Mouse (Mus musculus) forebrain, embryonic 16.5 days (tissue): ENCODE measurements around the gene Ctns. TPM values are rescaled to one million over a fixed set of nuclear protein-coding genes. Genes with fewer than 3 reads are reported as not detected.

Experiments used
- ATAC-seq: fragments of 200-750 bp; cut with Nextera tagmentation; 2 replicates; pipeline ENCODE4 v1.8.0; 2017; ENCODE audit warnings: mild to moderate bottlenecking, moderate library complexity
- H3K27ac ChIP-seq: fragments of 300-500 bp; sonication (generic); 2 replicates; pipeline ENCODE4 v1.5.1; 2014; ENCODE audit warnings: low read length, control low read depth
- H3K27me3 ChIP-seq: fragments of 300-500 bp; sonication (generic); replicated peaks from 2 replicates; pipeline ENCODE4 v1.6.1; 2014; ENCODE audit warnings: low read length; ENCODE audit not compliant: control insufficient read depth, insufficient read depth
- H3K36me3 ChIP-seq: fragments of 300-500 bp; sonication (generic); 2 replicates; pipeline ENCODE4 v1.6.1; 2014; ENCODE audit not compliant: control insufficient read depth, insufficient read depth
- H3K4me1 ChIP-seq: fragments of 300-500 bp; sonication (generic); replicated peaks from 2 replicates; pipeline ENCODE4 v1.6.1; 2014; ENCODE audit warnings: low read length; ENCODE audit not compliant: control insufficient read depth, insufficient read depth
- H3K4me2 ChIP-seq: fragments of 300-500 bp; sonication (generic); 2 replicates; pipeline ENCODE4 v1.6.1; 2014; ENCODE audit warnings: mild to moderate bottlenecking, low read length, control low read depth
- H3K4me3 ChIP-seq: fragments of 300-500 bp; sonication (generic); replicated peaks from 2 replicates; pipeline ENCODE4 v1.5.1; 2014; ENCODE audit warnings: mild to moderate bottlenecking, low read length, control low read depth
- H3K9ac ChIP-seq: fragments of 300-500 bp; sonication (generic); replicated peaks from 2 replicates; pipeline ENCODE4 v1.6.1; 2014; ENCODE audit warnings: low read depth, low read length, control low read depth
- H3K9me3 ChIP-seq: fragments of 300-500 bp; sonication (generic); 2 replicates; pipeline ENCODE4 v1.6.1; 2016; ENCODE audit warnings: low read length; ENCODE audit not compliant: control insufficient read depth
- WGBS: fragments of 180-500 bp; shearing (Covaris S2); extraction: QIAGEN DNeasy Blood & Tissue Kit; methylation state at CpG from one replicate; pipeline ENCODE4 v1.1.7; 2014; 5-methylcytosine and 5-hydroxymethylcytosine counted together
- polyA plus RNA-seq: library from polyadenylated mRNA; unstranded; fragments of >200 nt; fragmentation: Nextera tagmentation; extraction: Ambion mirVana; gene quantifications from 2 replicates; pipeline ENCODE4 v1.2.1, GENCODE M21; 2015

Ctns gene
- polyA plus RNA-seq, 1 experiment from 2014 or later, result 21.5 TPM

DNA sequence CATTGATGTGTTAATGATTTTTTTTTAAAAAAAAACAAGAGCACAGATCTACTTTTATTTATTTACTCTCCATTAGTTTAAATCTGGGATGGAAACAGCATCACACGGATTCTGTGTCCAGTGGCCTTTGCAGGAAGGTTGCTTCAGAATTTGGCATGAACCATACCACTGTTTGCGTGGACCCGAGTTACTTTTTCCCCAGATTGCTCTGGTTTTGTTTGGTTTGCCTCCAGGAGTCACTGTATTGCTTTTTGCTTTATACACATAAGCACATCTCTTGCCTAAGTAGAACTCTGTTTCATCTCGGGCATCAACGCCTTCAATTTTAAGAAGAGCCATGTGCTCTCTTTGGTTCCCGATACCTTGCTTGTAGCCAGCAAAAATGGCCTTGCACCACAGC lies 27.0 kb upstream of the Ctns start:
- no peaks in the 10 kb centered on the region for H3K4me1 ChIP-seq
- ATAC-seq, result no peak
- no peak overlapping the region for H3K4me2 ChIP-seq
- WGBS, result 91% methylated on average over 6 of the region's 6 CpGs
- no peak overlapping the region for H3K9ac ChIP-seq
- no peak overlapping the region for H3K27ac ChIP-seq
- H3K27me3 ChIP-seq, result no peaks in the 10 kb centered on the region
- no peaks in the 10 kb centered on the region for H3K36me3 ChIP-seq
- no peak overlapping the region for H3K4me3 ChIP-seq
- H3K9me3 ChIP-seq, result 0 out of 2 replicates have a peak, but pooled peaks cover 3% of the 10 kb centered on the region

- Histone ChIP-seq H3K9me3 (0 out of 2 replicates have a peak, but pooled peaks cover 2% of the 10 kb centered on the region), H3K9ac (no peak overlapping the region), H3K4me2 (no peak overlapping the region), H3K27me3 (no peaks in the 10 kb centered on the region), H3K36me3 (no peaks in the 10 kb centered on the region), H3K4me1 (no peaks in the 10 kb centered on the region), H3K4me3 (no peak overlapping the region), H3K27ac (no peak overlapping the region)
- ATAC-seq, result no peak
- 66% methylated on average over 2 of the region's 2 CpGs for WGBS
Measured at GRCm38 (mm10) chr11:73223966-73224365, 25.1 kb upstream of the Ctns start.

DNA sequence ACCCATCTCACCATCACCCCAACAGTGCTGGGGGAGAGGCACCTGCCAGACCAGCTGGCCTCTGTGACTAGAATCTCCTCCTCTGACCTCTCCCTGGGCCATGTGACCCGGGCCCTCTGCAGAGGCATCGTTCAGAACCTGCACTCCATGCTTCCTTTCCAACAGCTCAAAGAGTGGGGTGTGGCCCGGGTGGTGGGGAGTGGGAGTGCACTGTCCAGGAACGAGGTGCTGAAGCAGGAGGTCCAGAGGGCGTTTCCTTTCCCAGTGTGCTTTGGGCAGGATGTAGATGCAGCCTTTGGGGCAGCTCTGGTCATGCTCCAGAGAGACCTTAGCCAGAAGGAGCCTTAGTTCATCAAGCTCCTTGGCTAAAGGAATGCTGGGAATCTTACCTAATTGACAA lies 24.0 kb upstream of the Ctns start:
- no peaks in the 10 kb centered on the region for H3K9me3 ChIP-seq
- no peak overlapping the region for H3K4me2 ChIP-seq
- no peaks in the 10 kb centered on the region for H3K4me1 ChIP-seq
- H3K36me3 ChIP-seq, result no peaks in the 10 kb centered on the region
- no peak overlapping the region for H3K27ac ChIP-seq
- 57% methylated on average over 5 of the region's 5 CpGs for WGBS
- H3K27me3 ChIP-seq, result no peaks in the 10 kb centered on the region
- no peak overlapping the region for H3K4me3 ChIP-seq
- no peak overlapping the region for H3K9ac ChIP-seq
- no peak for ATAC-seq

DNA sequence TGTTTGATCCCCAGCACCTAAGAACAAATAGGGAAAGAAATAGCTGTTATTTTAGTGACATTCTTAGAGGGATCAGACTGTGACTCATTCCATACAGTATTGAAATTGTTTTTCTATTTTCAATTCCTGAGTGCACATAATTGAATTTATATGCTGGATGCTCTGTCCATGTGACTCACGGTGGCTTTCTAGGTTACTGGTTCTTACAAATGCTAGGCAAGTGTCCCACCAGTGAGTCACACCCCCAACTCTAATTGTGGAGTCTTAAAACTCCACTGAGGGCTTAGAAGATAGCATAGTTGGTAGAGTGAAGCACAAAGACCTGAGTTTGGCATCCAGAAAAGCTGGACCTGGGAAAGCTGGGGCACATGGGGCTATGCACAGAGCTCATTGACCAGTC lies 21.8 kb upstream of the Ctns start:
- Histone ChIP-seq H3K4me3 (no peak overlapping the region), H3K4me1 (no peaks in the 10 kb centered on the region), H3K4me2 (no peak overlapping the region), H3K9me3 (no peaks in the 10 kb centered on the region), H3K36me3 (no peaks in the 10 kb centered on the region), H3K9ac (no peak overlapping the region), H3K27me3 (no peaks in the 10 kb centered on the region), H3K27ac (no peak overlapping the region)
- WGBS, result 92% methylated on average over 1 of the region's 1 CpGs
- ATAC-seq, result no peak

DNA sequence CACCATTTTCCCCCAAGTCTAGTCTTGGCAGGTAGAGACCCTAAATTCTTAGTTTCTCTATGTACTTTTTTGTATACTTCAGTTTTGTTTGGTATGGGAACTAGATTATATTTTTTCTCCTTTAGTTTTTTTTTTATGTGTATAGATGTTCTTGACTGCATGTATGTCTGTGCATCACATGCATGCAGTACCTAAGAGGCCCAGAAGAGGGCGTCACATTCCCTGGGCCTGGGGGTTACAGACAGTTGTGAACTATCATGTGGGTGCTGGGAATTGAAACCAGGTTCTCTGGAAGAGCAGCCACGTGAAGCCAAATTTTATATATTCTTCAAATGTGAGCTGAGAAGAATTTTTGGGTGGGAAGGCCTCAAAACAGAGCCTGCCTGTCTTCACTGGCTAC lies 20.8 kb upstream of the Ctns start:
- Histone ChIP-seq H3K9me3 (no peaks in the 10 kb centered on the region), H3K9ac (no peak overlapping the region), H3K4me1 (no peaks in the 10 kb centered on the region), H3K27me3 (no peaks in the 10 kb centered on the region), H3K4me2 (no peak overlapping the region), H3K27ac (no peak overlapping the region), H3K4me3 (no peak overlapping the region), H3K36me3 (no peaks in the 10 kb centered on the region)
- ATAC-seq, result no peak
- WGBS, result 65% methylated on average over 2 of the region's 2 CpGs

DNA sequence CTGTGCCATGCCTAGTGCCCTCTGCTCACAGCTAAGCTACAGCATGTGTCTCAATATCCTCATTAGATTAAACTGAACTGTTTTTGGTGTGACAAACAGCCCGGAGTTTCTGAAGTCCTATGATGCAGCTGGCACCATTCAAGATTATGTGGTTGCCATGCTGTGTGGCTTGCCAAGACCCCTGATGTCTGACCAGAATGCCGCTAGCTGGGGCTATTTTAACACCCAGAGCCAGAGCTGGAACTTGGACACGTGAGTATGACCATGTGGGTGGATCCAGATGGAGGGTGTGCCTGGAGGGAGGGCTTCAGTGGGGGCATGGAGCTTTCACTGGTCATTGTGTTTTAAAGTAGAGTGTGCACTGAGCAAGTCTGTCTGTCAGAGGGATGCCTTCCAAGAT lies 15.1 kb upstream of the Ctns start:
- WGBS, result 70% methylated on average over 3 of the region's 3 CpGs
- H3K27ac ChIP-seq, result no peak overlapping the region
- no peak for ATAC-seq
- no peak overlapping the region for H3K4me2 ChIP-seq
- H3K9ac ChIP-seq, result no peak overlapping the region
- H3K4me3 ChIP-seq, result no peak overlapping the region
- H3K4me1 ChIP-seq, result no peaks in the 10 kb centered on the region
- H3K27me3 ChIP-seq, result no peaks in the 10 kb centered on the region
- no peaks in the 10 kb centered on the region for H3K36me3 ChIP-seq
- H3K9me3 ChIP-seq, result no peaks in the 10 kb centered on the region

- 94% methylated on average over 2 of the region's 2 CpGs for WGBS
Measured at GRCm38 (mm10) chr11:73207621-73208020, 8.8 kb upstream of the Ctns start.

GRCm38 (mm10) chr11:73205194-73205593 lies 6.4 kb upstream of the Ctns start:
- Histone ChIP-seq H3K9me3 (no peaks in the 10 kb centered on the region), H3K4me3 (no peak overlapping the region), H3K27ac (no peak overlapping the region), H3K4me1 (no peaks in the 10 kb centered on the region), H3K27me3 (no peaks in the 10 kb centered on the region), H3K4me2 (no peak overlapping the region), H3K36me3 (no peaks in the 10 kb centered on the region), H3K9ac (no peak overlapping the region)
- ATAC-seq, result no peak
- 85% methylated on average over 7 of the region's 7 CpGs for WGBS

More at GRCm38 (mm10) chr11:73207621-73208020, 8.8 kb upstream of the Ctns start:
- no peak for ATAC-seq
- no peaks in the 10 kb centered on the region for H3K9me3 ChIP-seq
- H3K4me2 ChIP-seq, result no peak overlapping the region
- H3K27ac ChIP-seq, result no peak overlapping the region
- no peaks in the 10 kb centered on the region for H3K36me3 ChIP-seq
- H3K27me3 ChIP-seq, result no peaks in the 10 kb centered on the region
- no peaks in the 10 kb centered on the region for H3K4me1 ChIP-seq
- no peak overlapping the region for H3K4me3 ChIP-seq
- no peak overlapping the region for H3K9ac ChIP-seq

DNA sequence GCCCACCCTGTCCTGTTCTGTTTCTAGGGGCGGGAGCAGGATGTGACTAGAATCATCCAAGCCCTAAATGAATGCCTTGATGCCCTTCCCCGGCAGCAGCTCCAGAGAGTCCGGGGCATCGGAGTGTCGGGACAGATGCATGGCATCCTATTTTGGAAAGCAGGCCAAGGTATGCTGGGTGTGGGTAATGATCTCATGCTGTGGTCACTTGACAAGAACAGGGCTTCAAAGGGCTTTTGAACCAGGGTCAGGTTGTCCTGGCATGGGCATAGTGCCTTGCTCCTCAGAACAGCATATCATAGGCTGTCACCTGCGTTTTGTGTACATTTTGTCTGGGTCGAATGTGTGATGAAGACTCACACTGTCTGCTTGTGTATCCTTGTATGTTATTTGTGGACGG lies 5.1 kb upstream of the Ctns start:
- 83% methylated on average over 8 of the region's 8 CpGs for WGBS
- Histone ChIP-seq H3K36me3 (no peaks in the 10 kb centered on the region), H3K4me2 (no peak overlapping the region), H3K4me1 (peaks cover 4% of the 10 kb centered on the region; the same call in 1 of the 2 replicates), H3K9ac (no peak overlapping the region), H3K9me3 (no peaks in the 10 kb centered on the region), H3K27me3 (no peaks in the 10 kb centered on the region), H3K27ac (no peak overlapping the region), H3K4me3 (no peak overlapping the region)
- no peak for ATAC-seq

DNA sequence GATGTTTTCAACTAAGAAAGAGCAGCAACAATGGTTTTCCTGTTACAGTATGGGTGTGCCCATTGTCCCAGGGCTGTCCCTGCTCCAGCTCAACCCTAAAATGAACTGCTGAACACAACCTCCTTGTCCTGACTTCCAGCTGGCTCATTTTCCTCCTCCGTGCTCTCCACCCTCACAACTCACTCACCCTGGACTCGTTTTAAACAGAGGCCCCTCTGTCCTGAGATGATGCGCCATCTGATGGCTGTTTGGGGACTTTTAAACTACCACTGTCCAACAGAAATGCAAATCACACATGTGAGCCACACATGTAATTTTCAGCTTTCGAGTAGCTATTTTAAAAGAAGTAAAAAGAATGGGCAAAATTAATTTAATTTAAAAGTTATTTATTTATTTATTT lies 2.8 kb upstream of the Ctns start:
- 35% methylated on average over 4 of the region's 4 CpGs for WGBS
- H3K4me2 ChIP-seq, result no peak overlapping the region
- no peak for ATAC-seq

More for the DNA sequence above, 2.8 kb upstream of the Ctns start:
- H3K9me3 ChIP-seq, result no peaks in the 10 kb centered on the region
- no peak overlapping the region for H3K9ac ChIP-seq
- peaks cover 15% of the 10 kb centered on the region; the same call in 1 of the 2 replicates for H3K4me1 ChIP-seq
- no peak overlapping the region for H3K4me3 ChIP-seq
- no peaks in the 10 kb centered on the region for H3K27me3 ChIP-seq
- H3K36me3 ChIP-seq, result no peaks in the 10 kb centered on the region
- no peak overlapping the region for H3K27ac ChIP-seq
